ENCODE assay signal across 13 mouse cellular contexts in genomic region chr3:121411450-121411849, GRCm38 (mm10).
"Had no signal": no experiment of that assay in that cellular context is flagged by ENCODE, and none has a peak within 500 bp of the region (broad histone marks: within the 10 kb centered on the region; RNA-seq: fewer than 3 reads in every experiment).

No protein-coding gene starts in this region.

- H3K4me3 ChIP-seq: midbrain, embryonic 10.5 days; midbrain, embryonic 12.5 days; neural tube, embryonic 12.5 days had no signal

- H3K4me2 ChIP-seq: lung, embryonic 14.5 days; midbrain, embryonic 12.5 days; neural tube, embryonic 12.5 days had no signal

- H3K9ac ChIP-seq: lung, embryonic 14.5 days; midbrain, embryonic 12.5 days; neural tube, embryonic 12.5 days had no signal

- H3K9me3 ChIP-seq: midbrain, embryonic 10.5 days; midbrain, embryonic 12.5 days; neural tube, embryonic 12.5 days had no signal

- H3K27me3 ChIP-seq: midbrain, embryonic 12.5 days; neural tube, embryonic 12.5 days had no signal

- H3K36me3 ChIP-seq: midbrain, embryonic 10.5 days; midbrain, embryonic 12.5 days; neural tube, embryonic 12.5 days had no signal

- H3K4me1 ChIP-seq: midbrain, embryonic 12.5 days; neural tube, embryonic 12.5 days had no signal

- DNase-seq: lung, adult 18-20 months; lung, embryonic 14.5 days; lung, postnatal 10 days; lung, postnatal 4 days; midbrain, embryonic 14.5 days; right cerebral cortex, postnatal 14 days; spleen, adult 18-20 months; thymus, adult 18-20 months; thymus, postnatal 14 days; thymus, postnatal 36 days had no signal

- H3K27ac ChIP-seq: midbrain, embryonic 10.5 days; midbrain, embryonic 12.5 days; neural tube, embryonic 12.5 days had no signal
